Mouse (Mus musculus): ENCODE data around the gene Robo2.

DNA sequence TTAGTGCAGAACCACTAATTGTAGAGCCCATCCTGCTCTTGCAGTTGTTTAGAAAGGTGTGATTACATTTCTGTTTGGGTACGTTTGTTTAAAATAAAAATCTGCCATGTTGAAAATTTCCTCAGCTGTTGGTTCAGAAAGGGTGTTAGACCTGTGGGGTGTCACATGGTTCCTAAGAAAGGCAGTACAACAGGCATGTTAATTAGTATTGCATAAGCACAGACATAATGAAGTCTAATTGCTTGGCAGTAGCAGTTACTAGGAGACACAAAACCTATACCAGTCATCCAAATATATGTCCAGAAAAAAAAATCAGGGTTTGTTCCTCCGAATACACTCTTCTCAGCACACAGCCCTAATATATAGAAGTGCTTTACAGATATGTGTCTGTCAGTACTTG is 220.0 kb downstream of the Robo2 start:
- TF ChIP-seq HCFC1 (IDR thresholded peaks at IDR 0.05; ENCODE audit: low read depth, low read length), result no peak
- TF ChIP-seq POLR2A (IDR thresholded peaks at IDR 0.05; ENCODE audit: control insufficient read depth in 1 of 2, insufficient read depth in 1 of 2, low read depth in 1 of 2, low read length in 2 of 2, poor library complexity in 1 of 2), result no peak
- TF ChIP-seq ZC3H11A (IDR thresholded peaks at IDR 0.05; ENCODE audit: low read depth, low read length), result no peak
- TF ChIP-seq NRF1 (IDR thresholded peaks at IDR 0.05; ENCODE audit: insufficient read depth, low read depth, low read length, poor library complexity, severe bottlenecking), result no peak

Measured in MEL (cell line).